Mouse (Mus musculus) adrenal gland, adult (tissue): Measurements from ENCODE around the gene Mitf.

Experiments
- DNase-seq, 2 experiments: peaks; one replicate each; pipeline ENCODE4 v3.0.0; 2022 to 2023; ENCODE audit warnings: low spot score in 1 of 2; ENCODE audit not compliant: inconsistent age in 2 of 2

Mitf gene

DNA sequence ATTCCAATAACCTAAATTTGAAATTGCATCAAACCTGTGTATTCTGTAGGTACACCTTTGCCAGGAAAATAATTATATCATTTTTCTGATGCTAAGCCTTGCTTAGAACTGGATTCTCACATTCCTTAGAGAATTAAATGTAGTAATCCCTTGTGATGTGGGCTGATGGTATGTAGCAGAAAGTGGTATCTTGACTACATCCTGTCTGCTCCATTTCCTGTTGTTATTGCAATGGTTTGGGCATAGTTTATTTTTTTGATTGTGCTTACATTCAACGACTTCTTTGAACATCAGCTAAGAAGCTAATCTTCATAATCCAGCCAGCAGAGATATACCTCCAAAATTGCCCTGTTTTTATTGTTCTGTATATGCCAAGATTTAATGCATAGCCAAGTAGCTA is 217.0 kb downstream of the Mitf start:
- no peak for DNase-seq

DNA sequence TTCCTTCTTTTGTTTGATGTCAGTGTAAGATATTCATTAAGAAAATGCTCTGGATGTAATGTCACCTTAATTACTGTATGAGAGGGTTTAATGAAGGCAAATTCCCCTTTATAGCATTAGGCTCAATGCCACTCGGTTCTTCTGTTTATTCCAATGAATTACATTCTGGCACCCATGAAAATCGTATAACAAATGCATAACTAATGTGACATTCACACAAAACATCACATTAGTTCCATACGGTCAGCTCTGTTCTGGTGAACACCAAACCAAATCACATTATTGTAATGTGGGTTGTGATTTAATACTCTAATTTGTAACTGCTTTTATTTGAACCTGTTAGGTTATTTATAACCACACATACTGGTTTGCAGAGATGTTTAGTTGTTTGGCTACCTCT is 231.7 kb downstream of the Mitf start:
- DNase-seq = no peak

- DNase-seq = no peak
Observed at GRCm38 (mm10) chr6:98041795-98042194, 234.9 kb downstream of the Mitf start.

DNA sequence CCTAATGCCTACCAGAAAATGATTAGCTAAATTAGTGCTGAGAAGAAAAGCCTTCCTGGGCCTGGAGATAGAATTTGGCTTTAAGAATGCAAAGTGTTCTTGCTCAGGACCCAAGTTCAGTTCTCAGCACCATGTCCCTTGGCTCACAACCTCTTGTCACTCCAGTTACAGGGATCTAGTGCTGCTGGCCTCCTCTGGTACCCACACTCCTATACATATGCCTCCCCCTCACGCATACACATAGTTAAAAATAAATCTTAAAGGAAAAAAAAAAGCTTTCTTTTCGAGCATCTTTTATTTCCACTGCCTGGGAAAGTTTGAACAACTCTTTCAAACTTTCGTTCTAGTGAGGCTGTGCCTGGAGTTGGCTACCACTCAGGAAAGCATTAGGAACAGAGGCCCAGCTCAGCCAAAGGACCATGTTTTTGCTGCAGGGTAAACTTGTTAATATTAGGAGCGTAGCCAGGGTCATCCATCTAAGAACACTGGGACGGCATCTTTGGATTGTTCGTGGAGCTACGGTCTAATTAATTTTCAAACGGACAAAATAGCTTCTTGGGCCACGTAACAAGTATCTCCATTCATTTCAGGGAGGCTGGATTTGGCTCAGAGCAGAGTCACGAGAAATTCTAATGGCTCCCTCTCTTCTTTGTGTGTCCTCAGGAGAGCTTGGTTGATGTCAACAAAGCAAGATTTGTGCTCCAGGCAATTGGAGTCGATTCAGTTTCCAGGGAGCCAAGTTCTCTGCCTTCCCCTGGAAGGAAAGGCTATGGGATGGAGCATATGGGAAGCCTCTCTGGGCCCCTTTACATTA is 239.7 kb downstream of the Mitf start:
- DNase-seq = no peak

DNA sequence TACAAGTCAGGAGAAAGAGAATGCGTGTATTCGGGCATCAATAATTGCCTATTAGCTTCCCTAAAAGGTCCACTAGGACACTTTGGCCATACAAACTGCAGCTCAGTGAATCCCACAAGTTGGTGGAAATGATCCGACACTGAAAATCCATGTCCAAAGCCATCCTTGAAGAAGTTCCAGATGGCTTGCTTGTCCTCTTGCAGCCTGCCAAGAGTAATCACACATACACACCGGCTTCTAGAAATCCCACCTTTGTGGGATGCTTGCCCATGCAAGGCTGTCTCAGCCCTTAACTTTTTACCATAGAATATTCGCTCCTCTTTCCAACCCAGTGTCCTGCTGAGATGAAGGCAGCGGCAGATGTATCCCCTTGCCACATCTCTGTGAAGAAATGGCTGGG is 240.9 kb downstream of the Mitf start:
- DNase-seq = no peak

DNA sequence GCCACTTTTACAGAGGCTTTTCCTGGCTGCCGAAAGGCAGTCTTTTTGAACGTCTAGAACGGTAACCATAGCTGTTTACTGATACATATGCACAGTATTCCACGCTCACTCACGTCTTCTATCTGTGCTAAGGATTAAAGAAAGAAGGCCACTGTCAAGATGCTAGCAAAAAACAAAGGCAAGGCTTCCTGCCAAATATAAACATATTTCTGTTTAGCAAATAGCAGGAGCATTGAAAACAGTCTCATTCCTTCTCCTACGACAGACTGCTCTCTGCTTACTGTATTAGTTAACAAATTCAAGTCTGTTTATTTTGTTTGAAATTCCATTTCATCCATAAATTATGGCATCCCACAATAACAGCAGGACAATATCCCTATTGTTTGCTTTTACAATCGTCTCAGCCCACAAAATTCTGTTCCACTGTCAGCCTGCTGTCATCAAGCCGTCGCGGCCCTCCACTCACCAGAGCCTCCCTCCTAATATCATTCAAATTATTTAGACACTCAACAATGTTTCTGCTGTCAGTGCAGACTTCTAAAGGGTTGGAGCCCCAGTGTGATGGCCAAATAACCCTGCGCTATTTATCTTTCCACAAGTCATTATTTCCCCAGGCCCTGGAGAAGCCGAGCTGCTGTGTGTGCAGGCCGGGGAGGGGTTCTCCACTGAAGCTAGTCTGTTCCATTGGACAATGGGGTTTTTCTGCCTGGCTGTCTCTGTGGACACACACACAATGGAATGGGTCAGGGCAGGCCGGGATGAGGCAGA is 242.0 kb downstream of the Mitf start:
- DNase-seq = no peak

- no peak for DNase-seq
Observed at GRCm38 (mm10) chr6:98049551-98049950, 242.7 kb downstream of the Mitf start.

GRCm38 (mm10) chr6:98061878-98062277 is 255.0 kb downstream of the Mitf start:
- DNase-seq = no peak

DNA sequence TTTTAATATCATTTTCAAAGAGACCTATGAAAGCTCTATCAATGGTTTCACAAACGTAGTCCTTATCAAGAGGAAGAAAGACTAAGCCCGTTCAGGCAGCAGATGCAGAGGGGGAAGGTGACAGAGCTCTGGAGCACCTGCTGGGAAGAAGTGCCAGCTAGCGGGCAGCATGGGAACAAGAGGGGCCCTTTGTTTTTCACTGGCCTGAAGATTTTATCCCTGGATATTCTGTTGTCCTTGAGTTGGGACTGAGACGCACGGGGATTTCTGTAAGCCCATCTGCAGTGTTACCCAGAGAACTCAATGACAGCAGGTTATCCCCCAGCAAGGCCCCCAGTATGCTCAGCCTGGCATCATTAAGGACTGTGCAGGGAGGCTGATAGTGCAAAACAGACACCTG is 258.1 kb downstream of the Mitf start:
- no peak for DNase-seq

DNA sequence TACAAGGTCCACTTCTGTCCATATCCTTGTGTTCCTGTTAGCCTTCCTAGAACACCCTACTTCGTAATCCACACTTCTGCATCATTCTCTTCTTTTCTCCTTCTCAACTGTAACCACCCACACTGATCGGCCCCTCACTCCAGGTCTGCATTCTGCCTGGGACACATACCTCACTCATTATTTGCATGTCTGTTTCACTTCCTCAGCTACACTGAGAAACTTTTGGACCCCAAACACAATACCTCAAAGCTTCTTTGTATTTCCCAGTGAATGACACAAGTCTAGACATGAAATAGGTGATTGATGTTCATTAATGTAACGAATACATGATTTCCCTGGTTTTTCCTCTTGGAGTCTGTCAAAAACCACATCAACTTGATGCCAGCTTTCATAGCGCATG is 259.6 kb downstream of the Mitf start:
- no peak for DNase-seq
